Mouse (Mus musculus) gastrocnemius, postnatal 14 days (tissue): ENCODE measurements around the gene Ccdc92. TPM values are rescaled to one million over a fixed set of nuclear protein-coding genes. Genes with fewer than 3 reads are reported as not detected.

ENCODE experiments used
- DNase-seq: peaks from one replicate; pipeline ENCODE4 v3.0.0; 2021; ENCODE audit warnings: mixed read lengths
- intact Hi-C: fragments of 180-260 bp; cut with DNase I; formaldehyde crosslinking; loops from one replicate; pipeline ENCODE4 v1.15.1; 2025; ENCODE audit warnings: low total_unique reads
- long read RNA-seq, 2 experiments: library from polyadenylated mRNA; stranded (forward); transcript quantifications; one replicate each; pipeline ENCODE4 v2.0.0; 2021
- total RNA-seq, 2 experiments: library from RNA; stranded (reverse); gene quantifications; 2 replicates each; pipeline ENCODE4 v1.2.3; 2021

Gene Ccdc92
- under 1 TPM; 0.24 to 0.80 TPM for total RNA-seq
- long read RNA-seq, experiment 1, partial matches to known transcripts: 0 of 1 reads
- long read RNA-seq, experiment 1, other reads (novel, unspliced or antisense): 0 of 1 reads
- long read RNA-seq, experiment 2: 0 reads

GRCm38 (mm10) chr5:124862013-124862866 lies at the start of gene Ccdc92, which contains the start of gene Zfp664:
Gene Ccdc92 (minus strand): TSS chr5:124862424.
Gene Zfp664 (plus strand): TSS chr5:124862691.
- DNase-seq: peak; percentile 98
- intact Hi-C loops: loop anchor here (10.0 kb wide), 1 partner anchor 267 kb away; no protein-coding TSS in a partner anchor

DNA sequence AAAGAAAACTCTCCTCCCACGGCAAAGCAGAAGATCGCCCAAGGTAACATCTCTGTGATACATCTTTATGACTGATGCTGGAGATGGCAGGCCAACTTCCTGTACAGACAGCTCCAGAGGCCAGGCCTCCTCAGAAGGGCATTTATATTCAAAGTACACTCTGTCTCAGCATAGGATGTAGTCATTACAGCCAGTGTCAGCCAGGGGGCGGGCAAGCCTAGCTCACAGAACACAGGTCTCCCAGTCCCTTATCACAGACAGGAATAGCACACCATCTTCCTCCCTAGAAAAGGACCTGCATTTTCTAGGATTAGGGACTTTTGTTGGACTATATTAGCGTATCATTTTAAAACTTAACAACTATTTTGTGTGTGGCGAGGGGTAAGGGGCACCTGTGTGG lies 46.6 kb upstream of the Ccdc92 start:
- intact Hi-C loops: no loop called here
- DNase-seq: peak; percentile 83

- intact Hi-C loops: no loop called here
- no peak for DNase-seq
Measured at GRCm38 (mm10) chr5:124906890-124907289, 44.7 kb upstream of the Ccdc92 start.

- no peak for DNase-seq
- intact Hi-C loops: no loop called here
Measured at GRCm38 (mm10) chr5:124903852-124904251, 41.6 kb upstream of the Ccdc92 start.

DNA sequence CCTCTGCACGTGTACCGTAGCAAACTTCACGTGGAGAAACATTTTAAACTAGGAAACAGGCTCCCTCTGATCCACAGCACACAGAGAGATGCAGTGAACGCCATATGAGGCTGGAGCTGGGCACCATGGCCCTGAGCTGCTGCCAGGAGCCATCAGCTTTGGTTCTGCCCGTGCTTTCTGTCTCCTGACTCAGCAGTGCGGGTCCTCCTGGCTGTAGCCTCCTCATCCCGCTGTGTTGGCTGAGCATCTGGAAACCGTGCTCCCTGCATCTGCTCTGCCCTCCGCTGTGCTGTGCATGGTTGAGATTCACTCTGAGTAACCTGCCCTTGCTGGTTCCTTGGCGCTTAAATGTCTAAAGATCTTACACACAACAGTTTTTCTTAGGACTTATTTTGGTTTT lies 40.0 kb upstream of the Ccdc92 start:
- intact Hi-C loops: no loop called here
- no peak for DNase-seq

DNA sequence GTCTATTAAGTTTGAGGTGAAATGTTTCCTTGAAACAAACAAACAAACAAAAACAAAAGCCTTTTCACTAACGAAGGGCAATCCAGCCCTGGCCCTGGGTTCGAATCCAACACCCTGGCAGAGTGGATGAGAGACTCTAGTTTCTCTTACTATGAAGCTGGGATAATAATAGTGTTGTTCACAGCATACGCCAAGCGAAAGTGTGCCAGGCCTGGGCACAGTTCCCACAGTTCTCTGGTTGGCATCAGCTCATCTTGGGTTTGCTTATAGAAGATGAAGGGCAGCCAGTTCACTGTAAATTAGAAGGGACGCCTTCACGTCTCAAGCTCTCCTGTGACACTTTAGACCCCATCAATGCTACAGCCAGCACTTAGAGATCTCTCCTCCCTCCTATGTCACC lies 39.5 kb upstream of the Ccdc92 start:
- intact Hi-C loops: no loop called here

DNA sequence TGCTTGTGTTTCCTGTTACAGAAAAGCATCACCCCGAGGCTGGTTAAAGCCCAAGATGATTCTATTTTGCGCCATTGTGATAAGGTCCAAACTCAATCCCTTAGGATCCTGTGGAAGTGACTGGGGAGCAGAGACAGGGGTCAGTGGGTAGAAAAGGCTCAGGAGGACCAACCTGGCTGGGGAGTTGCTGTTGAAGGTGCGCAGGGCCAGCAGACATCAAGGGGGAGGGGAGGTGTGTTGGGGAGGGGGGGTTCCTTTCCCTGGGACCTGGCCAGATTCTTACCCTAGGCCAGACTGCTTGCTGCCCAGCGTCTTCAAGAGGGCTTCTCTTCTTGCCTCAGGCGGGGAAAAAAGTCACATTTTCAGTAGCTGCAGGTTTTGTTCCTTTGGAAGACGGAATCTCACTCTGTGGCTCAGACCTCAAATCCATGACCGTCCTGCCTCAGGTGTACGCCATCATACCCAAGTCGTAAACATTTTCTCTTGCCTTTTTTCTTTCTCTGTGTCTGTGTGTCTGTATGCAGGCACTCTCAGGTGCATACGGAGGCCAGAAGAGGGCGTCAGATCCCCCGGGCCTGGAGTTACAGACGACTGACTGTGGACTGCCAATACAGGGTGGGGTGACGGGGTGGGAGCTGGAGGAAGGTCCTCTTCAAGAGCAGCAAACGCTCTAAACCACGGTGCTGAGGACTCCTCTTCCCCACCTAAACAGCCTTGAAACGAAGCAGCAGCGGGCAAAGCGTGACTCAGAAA lies 38.7 kb upstream of the Ccdc92 start:
- intact Hi-C loops: no loop called here
- DNase-seq: no peak

More for the DNA sequence above, 39.5 kb upstream of the Ccdc92 start:
- DNase-seq: no peak

DNA sequence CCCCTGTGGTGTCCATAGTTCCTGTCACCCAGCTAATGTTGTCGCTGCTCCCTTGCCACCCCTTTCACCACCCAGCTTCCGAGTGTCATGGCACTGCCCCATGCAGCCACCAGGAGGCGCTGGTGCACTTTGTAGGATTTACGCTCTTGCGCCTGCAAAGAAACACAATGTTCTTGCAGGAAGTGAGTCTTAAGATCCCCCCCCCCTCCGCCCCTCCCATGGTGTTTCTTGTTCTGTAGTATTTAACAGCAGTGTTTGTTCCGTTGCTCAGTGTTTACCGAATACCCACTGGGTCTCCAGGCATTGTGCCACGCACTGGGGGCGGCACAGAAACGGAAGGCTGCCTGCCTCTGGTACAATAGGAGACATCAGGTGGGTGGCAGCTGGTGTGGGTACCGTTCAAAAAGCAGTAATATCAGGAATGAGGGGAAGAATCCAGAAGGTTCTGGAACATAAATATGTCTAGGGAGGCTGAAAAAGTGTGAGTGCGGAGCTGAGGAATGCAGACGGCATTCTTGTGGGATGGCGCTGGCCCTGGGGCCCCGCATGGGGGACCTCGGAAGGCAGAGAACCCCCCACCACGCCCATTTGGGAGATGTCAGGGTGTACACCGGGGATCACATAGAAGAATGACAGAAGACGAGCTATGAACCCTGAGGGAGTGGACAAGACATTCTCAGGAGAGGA lies 37.9 kb upstream of the Ccdc92 start:
- peak; percentile 80 for DNase-seq
- intact Hi-C loops: loop anchor here (5.0 kb wide), 1 partner anchor 472 kb away; no protein-coding TSS in a partner anchor

GRCm38 (mm10) chr5:124896135-124896534 lies 33.9 kb upstream of the Ccdc92 start:
- DNase-seq: no peak
- intact Hi-C loops: loop anchor here (5.0 kb wide), 1 partner anchor 476 kb away; no protein-coding TSS in a partner anchor

- intact Hi-C loops: no loop called here
- peak; percentile 75 for DNase-seq
Measured at GRCm38 (mm10) chr5:124891921-124892370, 29.7 kb upstream of the Ccdc92 start.

- intact Hi-C loops: no loop called here
- no peak for DNase-seq
Measured at GRCm38 (mm10) chr5:124888661-124889060, 26.4 kb upstream of the Ccdc92 start.

- intact Hi-C loops: no loop called here
Measured at GRCm38 (mm10) chr5:124883877-124884276, 21.7 kb upstream of the Ccdc92 start.

DNA sequence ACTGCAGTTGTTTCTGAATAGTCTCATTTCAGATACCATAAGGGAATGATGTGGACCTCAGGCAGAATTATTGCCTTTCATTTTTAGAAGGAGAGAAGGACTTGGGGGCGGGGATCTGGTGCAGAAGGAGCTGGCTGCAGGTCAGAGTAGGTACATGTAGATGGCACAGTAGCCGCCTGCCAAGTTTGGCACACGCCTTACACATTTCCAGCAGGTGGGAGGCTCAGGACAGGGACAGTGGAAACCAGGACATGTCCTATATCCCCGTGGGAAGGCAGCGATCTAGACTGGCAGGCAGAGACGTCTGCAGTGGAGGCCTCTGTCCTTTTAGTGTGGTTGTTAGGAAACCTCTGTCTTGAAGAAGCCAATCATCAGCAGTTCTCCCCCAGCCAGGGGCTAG lies 17.6 kb upstream of the Ccdc92 start:
- no peak for DNase-seq
- intact Hi-C loops: no loop called here

More at GRCm38 (mm10) chr5:124883877-124884276, 21.7 kb upstream of the Ccdc92 start:
- no peak for DNase-seq

- intact Hi-C loops: no loop called here
- no peak for DNase-seq
Measured at GRCm38 (mm10) chr5:124879251-124879650, 17.0 kb upstream of the Ccdc92 start.

GRCm38 (mm10) chr5:124873890-124874601 lies 11.8 kb upstream of the Ccdc92 start:
- intact Hi-C loops: no loop called here
- no peak for DNase-seq

DNA sequence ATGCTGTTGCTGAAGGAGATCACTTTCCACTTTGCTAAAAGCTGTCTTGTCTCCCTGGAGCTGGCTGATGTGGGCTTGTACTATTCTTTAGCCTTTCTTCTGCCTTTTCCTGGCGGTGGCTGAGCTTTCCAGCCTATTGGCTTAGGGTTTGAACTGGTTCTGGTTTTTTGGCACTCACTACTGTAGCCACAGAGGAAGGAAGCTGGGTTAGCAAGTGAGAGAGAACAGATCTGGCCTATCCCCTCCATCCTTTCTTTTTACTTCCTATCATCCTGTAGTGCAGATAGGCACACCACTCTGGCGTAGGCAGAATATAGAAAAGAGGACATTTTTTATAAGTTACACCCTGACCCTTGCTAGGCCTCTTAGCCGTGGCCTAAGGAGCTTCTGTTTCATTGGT lies 10.9 kb upstream of the Ccdc92 start:
- no peak for DNase-seq
- intact Hi-C loops: no loop called here

DNA sequence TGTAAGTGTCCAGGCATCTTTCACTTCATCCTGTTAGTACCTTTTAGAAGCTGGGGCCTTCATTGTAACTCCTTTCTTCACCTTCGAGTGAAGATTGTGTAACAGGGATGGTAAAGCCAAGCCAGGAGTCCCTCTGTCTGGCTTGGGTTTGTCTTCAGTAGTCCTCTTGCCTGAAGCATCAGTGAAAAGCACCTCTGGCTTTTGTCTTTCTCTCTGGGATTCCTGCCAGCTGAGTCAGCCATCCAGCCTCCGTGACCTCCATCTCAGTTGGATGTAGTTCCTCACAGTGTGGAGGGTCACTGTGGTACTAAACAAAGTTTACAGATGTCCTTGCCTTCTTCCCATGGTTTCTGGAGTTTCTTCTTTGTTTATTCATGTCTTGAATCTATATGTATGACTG lies 9.8 kb upstream of the Ccdc92 start:
- DNase-seq: no peak
- intact Hi-C loops: no loop called here

DNA sequence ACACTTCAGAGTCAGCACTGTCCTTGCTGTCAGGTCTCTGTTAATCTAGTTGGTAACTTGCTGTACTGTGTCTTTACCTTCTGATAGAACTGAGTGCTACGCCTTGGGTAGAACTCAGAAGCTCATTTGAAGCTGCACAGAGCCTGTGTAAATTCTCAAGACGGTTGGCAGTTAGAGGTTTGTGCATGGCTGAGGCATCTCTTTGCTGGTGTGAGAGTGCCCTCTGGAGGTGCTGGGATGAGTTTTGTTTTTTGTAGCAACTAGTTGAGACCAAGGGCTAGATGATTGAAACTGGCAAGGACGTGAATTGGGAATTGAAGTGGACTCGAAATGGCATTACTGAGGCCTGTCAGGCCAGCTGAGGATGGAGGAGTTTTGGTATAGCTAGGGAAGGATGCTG lies 6.8 kb upstream of the Ccdc92 start:
- intact Hi-C loops: loop anchor here (10.0 kb wide), 1 partner anchor 274 kb away; no protein-coding TSS in a partner anchor
- peak; percentile 39 for DNase-seq
